Mouse (Mus musculus) T-helper 17 cell (primary cell): Measurements from ENCODE around the gene Cldn34c2.
"Not testable (repeated sequence)": the region's sequence is repeated elsewhere in the genome, so short reads cannot be mapped to it uniquely, and the experiment has no call there.

ENCODE experiments used
- in situ Hi-C, 2 experiments: fragments of 300-600 bp; cut with MboI, MseI; formaldehyde crosslinking; loops; 1 replicate in 1 of 2; 2 replicates in 1 of 2; pipeline ENCODE4 v1.15.1; 2025; ENCODE audit warnings: high pct_unique_total_duplicates in 2 of 2

The Cldn34c2 gene

DNA sequence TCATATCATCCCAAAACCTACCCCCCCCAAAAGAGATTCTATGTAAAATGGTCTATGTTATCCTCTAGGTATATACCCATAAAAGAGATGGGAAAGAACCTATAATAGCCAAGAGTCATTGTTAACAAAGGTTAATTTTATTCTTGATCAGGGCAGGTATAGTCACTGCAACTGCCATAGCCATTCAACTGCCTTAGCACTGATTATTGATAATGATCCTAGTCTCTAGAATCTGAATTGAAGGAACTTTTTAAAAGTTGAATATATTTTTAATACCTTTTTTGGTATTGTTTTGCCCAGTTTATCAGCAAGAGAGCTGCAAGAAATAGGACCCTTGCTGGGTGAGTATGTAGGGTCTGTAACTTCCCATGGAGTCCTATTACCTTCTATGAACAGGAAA lies at the start of gene Cldn34c2:
Gene Cldn34c2 (plus strand): TSS at position 301 of the 400 bp plus-strand sequence.
- in situ Hi-C loops: loop anchor here in 1 of 2 experiments (10.0 kb wide), 1 partner anchor 487 kb away; no protein-coding TSS in a partner anchor

DNA sequence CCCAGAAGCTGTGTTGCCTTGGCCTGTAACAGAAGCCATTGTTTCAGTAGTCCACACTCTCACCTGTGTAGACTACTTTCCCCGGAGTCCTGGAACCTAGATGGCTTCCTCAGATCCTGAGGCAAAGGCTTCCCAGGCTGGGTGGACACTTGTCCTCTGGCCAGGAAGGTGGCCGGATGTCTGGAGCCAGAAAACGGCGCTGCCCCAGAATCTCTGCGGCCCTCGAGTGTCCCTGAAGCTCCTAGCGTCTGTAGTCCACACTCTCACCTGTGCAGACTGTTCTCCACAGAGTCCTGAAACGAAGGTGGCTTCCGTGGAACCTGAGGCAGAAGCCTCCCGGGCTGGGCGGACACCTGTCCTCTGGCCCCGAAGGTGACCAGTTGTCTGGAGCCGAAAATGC lies 30.1 kb upstream of the Cldn34c2 start:
- in situ Hi-C loops: loop anchor here (5.0 to 10.0 kb wide), 3 partner anchors 223 to 453 kb away; no protein-coding TSS in a partner anchor

DNA sequence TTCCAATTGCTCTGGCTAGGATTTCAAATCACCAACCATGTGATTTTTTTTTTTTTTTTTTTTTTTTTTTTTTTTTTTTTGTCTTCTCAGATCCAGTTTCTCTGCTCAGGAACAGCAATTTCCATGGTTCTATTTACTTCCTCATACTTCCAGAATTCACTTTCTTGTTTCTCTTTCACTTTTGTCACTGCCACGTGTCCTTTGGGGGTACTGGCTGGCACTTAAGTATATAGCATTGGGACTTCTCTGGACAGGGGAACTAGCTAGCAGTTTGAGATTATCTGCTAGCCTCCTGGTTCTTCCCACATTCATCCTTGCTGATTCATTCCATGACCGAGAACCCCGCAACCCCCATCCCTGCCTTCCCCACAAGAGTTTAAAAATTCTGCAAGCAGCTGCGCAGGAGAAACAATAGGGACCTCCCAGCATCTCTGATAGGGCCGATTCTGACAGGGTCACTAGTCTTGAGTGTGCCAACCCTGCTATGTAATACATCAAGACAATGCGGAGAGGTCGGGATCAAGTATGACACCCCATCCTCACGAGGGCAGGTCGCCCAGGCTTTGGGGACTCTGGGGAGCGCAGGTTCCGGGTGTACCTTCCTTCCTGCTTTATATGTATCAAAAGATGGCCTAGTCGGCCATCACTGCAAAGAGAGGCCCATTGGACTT lies 30.8 kb downstream of the Cldn34c2 start:
- in situ Hi-C loops: not testable (repeated sequence)
